ENCODE assay signal across 11 mouse cellular contexts in the genomic region with DNA sequence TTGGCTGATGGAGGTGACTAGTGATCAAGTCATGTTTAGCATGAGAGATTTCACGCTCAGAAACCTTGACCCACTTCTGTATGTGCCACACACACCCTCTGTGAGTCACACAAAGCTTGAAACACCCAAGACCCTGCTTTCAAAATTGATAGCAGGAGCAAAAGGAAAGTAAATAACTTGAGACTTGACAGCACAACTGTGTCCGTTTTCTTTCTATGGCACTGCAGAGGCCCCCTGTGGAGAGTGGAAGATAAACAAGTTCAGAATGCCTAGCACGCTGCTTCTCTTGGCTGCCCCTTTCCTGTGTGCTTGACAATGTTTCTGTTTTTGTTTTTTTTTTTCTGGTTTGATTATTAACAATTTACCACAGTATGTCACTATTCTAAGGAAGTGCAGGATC. TPM values are rescaled to one million over a fixed set of nuclear protein-coding genes. Genes with fewer than 3 reads are reported as not detected.
DNase-seq lines count a peak whose midpoint lies in the region; ATAC-seq and TF ChIP-seq lines count a peak whose summit lies in the region.
"Had no signal": no experiment of that assay in that cellular context is flagged by ENCODE, and none has a peak within 500 bp of the region (broad histone marks: within the 10 kb centered on the region; RNA-seq: fewer than 3 reads in every experiment).

No protein-coding gene starts in this region.

- DNase-seq in left cerebral cortex, postnatal 4 days = peak; percentile 10
- no peak for DNase-seq in left cerebral cortex, adult 11 months (ENCODE audit: low spot score)
- no peak for DNase-seq in Patski (ENCODE audit: low read depth, low spot score)
- DNase-seq in kidney, postnatal 36 days = peak; percentile 45 to 54
- DNase-seq in spleen, postnatal 36 days (ENCODE audit: low spot score in 2 of 2) = peak; percentile 55 to 60
- no peak for DNase-seq in frontal cortex, postnatal 25 days (ENCODE audit: low spot score in 2 of 2)
- no peak for DNase-seq in heart, postnatal 36 days
- DNase-seq in gastrocnemius, postnatal 10 days = no peak

- peak; percentile 55 for TF ChIP-seq CTCF in Patski (IDR thresholded peaks at IDR 0.05)

- peak; percentile 70 for ATAC-seq in Patski

- H3K27me3 ChIP-seq in Patski = no peaks in the 10 kb centered on the region
- H3K27me3 ChIP-seq: hindbrain, embryonic 15.5 days; stomach, embryonic 15.5 days had no signal

- intact Hi-C loops in left cerebral cortex, postnatal 4 days (cut with DNase I) = no loop called here
- intact Hi-C loops in heart, postnatal 36 days (cut with DNase I) = loop anchor here (2.0 kb wide), 1 partner anchor 212 kb away; no protein-coding TSS in a partner anchor

- CTCF ChIA-PET in Patski (lab: Charles Lee) = interaction anchor here (0.7 to 1.7 kb wide), 6 partner anchors 9 to 212 kb away, joined by 3 to 5 read pairs (median 4); partner anchors contain the start of gene Gm12185

- in situ Hi-C loops in Patski (cut with MboI; ENCODE audit: low pct_unique_long_range_greater_than_20kb) = loop anchor here (5.0 to 10.0 kb wide), 2 partner anchors 90 to 163 kb away; partner anchors contain the start of genes Gm12185 and Tgtp1

- POLR2A ChIA-PET in Patski (lab: Charles Lee) = interaction anchor here (0.9 to 1.2 kb wide), 2 partner anchors 16 to 213 kb away, joined by 3 read pairs; partner anchors contain the start of gene Irgm1

RNA-seq across cellular contexts. Expression of gene Ifi47, which starts 8.5 kb away (rescaled TPM):
- under 1 TPM; 0.48 to 0.90 TPM for total RNA-seq in left cerebral cortex, postnatal 4 days (2021)
- polyA plus RNA-seq in Patski (2021) = 0.81 TPM
- 1 to 10 TPM; 2.3 to 2.7 TPM for total RNA-seq in heart, postnatal 36 days (2021)
- total RNA-seq in gastrocnemius, postnatal 10 days (2021) = 1 to 10 TPM in 1 of 2 experiments, under 1 TPM in 1; 0.77 to 1.9 TPM
- polyA plus RNA-seq: erythroblast, embryonic 14.5 days had no signal

RNA-seq across cellular contexts. Expression of gene Tgtp2, which starts 20.9 kb away (rescaled TPM):
- total RNA-seq in left cerebral cortex, postnatal 4 days (2021) = not detected
- 0.18 TPM for polyA plus RNA-seq in Patski (2021)
- total RNA-seq in heart, postnatal 36 days (2021) = 1 to 10 TPM in 1 of 2 experiments, under 1 TPM in 1; 0.28 to 3.8 TPM
- not detected for total RNA-seq in gastrocnemius, postnatal 10 days (2021)
- polyA plus RNA-seq: erythroblast, embryonic 14.5 days; hindbrain, embryonic 15.5 days had no signal

RNA-seq across cellular contexts. Expression of gene Olfr1396, which starts 29.8 kb away (rescaled TPM):
- total RNA-seq in left cerebral cortex, postnatal 4 days (2021) = not detected
- polyA plus RNA-seq in Patski (2021) = not detected
- total RNA-seq in heart, postnatal 36 days (2021) = 1 to 10 TPM; 1.5 TPM
- total RNA-seq in gastrocnemius, postnatal 10 days (2021) = not detected
- polyA plus RNA-seq: erythroblast, embryonic 14.5 days; hindbrain, embryonic 15.5 days; stomach, embryonic 15.5 days had no signal

RNA-seq across cellular contexts. Expression of gene 9930111J21Rik2, which starts 33.8 kb away (rescaled TPM):
- 1 to 10 TPM in 1 of 2 experiments, under 1 TPM in 1; 0.56 to 1.0 TPM for total RNA-seq in left cerebral cortex, postnatal 4 days (2021)
- 0.86 TPM for polyA plus RNA-seq in Patski (2021)
- 1 to 10 TPM; 6.0 to 8.0 TPM for total RNA-seq in heart, postnatal 36 days (2021)
- total RNA-seq in gastrocnemius, postnatal 10 days (2021) = 1 to 10 TPM in 1 of 2 experiments, under 1 TPM in 1; 0.87 to 1.9 TPM
- polyA plus RNA-seq: erythroblast, embryonic 14.5 days had no signal

RNA-seq across cellular contexts. Expression of gene Olfr1395, which starts 57.2 kb away (rescaled TPM):
- not detected for total RNA-seq in left cerebral cortex, postnatal 4 days (2021)
- polyA plus RNA-seq in Patski (2021) = not detected
- not detected for total RNA-seq in heart, postnatal 36 days (2021)
- total RNA-seq in gastrocnemius, postnatal 10 days (2021) = not detected
- polyA plus RNA-seq: erythroblast, embryonic 14.5 days; hindbrain, embryonic 15.5 days; stomach, embryonic 15.5 days had no signal

Comparison
In these comparisons a context has a peak if more than half of its experiments do, and no peak if none do; other contexts are left out.
1. DNase-seq: peak in left cerebral cortex, postnatal 4 days (single experiment), kidney, postnatal 36 days (2 of 2) and spleen, postnatal 36 days (2 of 2); none in left cerebral cortex, adult 11 months (single experiment), Patski (single experiment), frontal cortex, postnatal 25 days (0 of 2), heart, postnatal 36 days (0 of 2) and gastrocnemius, postnatal 10 days (single experiment).